In the genomic region with DNA sequence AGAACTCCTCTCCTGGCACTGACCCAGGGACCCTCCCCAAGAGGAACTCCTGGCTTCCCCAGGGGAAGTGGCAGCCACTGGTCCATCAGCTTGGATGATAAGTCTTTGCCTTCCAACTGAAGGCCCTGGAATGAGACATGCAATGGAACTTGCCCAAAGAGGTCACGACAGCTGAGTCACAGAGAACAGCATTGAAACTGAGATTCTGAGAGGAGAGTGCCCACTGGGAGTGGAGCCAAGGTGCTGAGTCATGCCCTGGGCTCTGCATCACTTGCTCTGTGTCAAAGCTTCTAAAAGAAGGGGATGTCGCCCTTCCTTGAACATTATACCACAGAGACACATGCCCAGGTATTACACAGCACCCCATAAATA, we compare ENCODE assay signal across 8 mouse cellular contexts.
A peak's percentile ranks its signal among the peaks of the same experiment; 100 is the strongest.
DNase-seq lines count a peak whose midpoint lies in the region; ATAC-seq lines count a peak whose summit lies in the region.

No protein-coding gene starts in this region.

- ATAC-seq in forebrain, embryonic 14.5 days, result peak; percentile 12; the same call in 1 of the 2 replicates
- ATAC-seq in forebrain, embryonic 12.5 days (ENCODE audit: low FRiP score), result no peak; the same call in 1 of the 2 replicates
- no peak for ATAC-seq in hindbrain, embryonic 12.5 days (ENCODE audit: low FRiP score)

- H3K9me3 ChIP-seq in forebrain, embryonic 14.5 days (replicated peaks; ENCODE audit: control insufficient read depth, low read length), result no peaks in the 10 kb centered on the region
- H3K9me3 ChIP-seq in forebrain, embryonic 12.5 days, result no peaks in the 10 kb centered on the region
- H3K9me3 ChIP-seq in hindbrain, embryonic 12.5 days (replicated peaks), result no peaks in the 10 kb centered on the region

- H3K4me1 ChIP-seq in forebrain, embryonic 14.5 days (ENCODE audit: control insufficient read depth, insufficient read depth, low read length), result no peaks in the 10 kb centered on the region
- 0 out of 2 replicates have a peak, but pooled peaks cover 7% of the 10 kb centered on the region for H3K4me1 ChIP-seq in forebrain, embryonic 12.5 days
- H3K4me1 ChIP-seq in brown adipose tissue, adult 24 weeks (ENCODE audit: control insufficient read depth, insufficient read depth, insufficient read length, low read length), result peaks cover 19% of the 10 kb centered on the region
- H3K4me1 ChIP-seq in hindbrain, embryonic 12.5 days, result peaks cover 8% of the 10 kb centered on the region; the same call in 1 of the 2 replicates

- no peak overlapping the region for H3K4me2 ChIP-seq in forebrain, embryonic 14.5 days (ENCODE audit: low read length)
- H3K4me2 ChIP-seq in forebrain, embryonic 12.5 days, result no peak overlapping the region
- H3K4me2 ChIP-seq in hindbrain, embryonic 12.5 days (replicated peaks), result no peak overlapping the region

- no peaks in the 10 kb centered on the region for H3K27me3 ChIP-seq in forebrain, embryonic 14.5 days (replicated peaks; ENCODE audit: control insufficient read depth, insufficient read depth, low read length)
- no peaks in the 10 kb centered on the region for H3K27me3 ChIP-seq in forebrain, embryonic 12.5 days
- no peaks in the 10 kb centered on the region for H3K27me3 ChIP-seq in hindbrain, embryonic 12.5 days

- intact Hi-C loops in left cerebral cortex, postnatal 4 days (cut with DNase I), result no loop called here

- H3K9ac ChIP-seq in forebrain, embryonic 14.5 days (ENCODE audit: low read length), result no peak overlapping the region
- no peak overlapping the region for H3K9ac ChIP-seq in forebrain, embryonic 12.5 days
- H3K9ac ChIP-seq in hindbrain, embryonic 12.5 days, result no peak overlapping the region

- peak; percentile 28 for DNase-seq in forebrain, embryonic 14.5 days (ENCODE audit: low spot score)
- DNase-seq in 3T3-L1 (ENCODE audit: low read depth, low spot score), result peak; percentile 99
- peak; percentile 56 to 81 for DNase-seq in heart, adult 9 months (ENCODE audit: low spot score in 2 of 2)
- DNase-seq in left cerebral cortex, postnatal 4 days, result peak; percentile 65
- DNase-seq in yolk sac, embryonic 10.5 days (ENCODE audit: low spot score), result no peak

- WGBS in forebrain, embryonic 14.5 days, result 61% methylated on average over 2 of the region's 2 CpGs
- 90% methylated on average over 2 of the region's 2 CpGs for WGBS in forebrain, embryonic 12.5 days
- WGBS in hindbrain, embryonic 12.5 days, result 83% methylated on average over 2 of the region's 2 CpGs

- H3K36me3 ChIP-seq in forebrain, embryonic 14.5 days (ENCODE audit: control insufficient read depth, insufficient read depth, low read length), result no peaks in the 10 kb centered on the region
- H3K36me3 ChIP-seq in forebrain, embryonic 12.5 days (replicated peaks), result no peaks in the 10 kb centered on the region
- H3K36me3 ChIP-seq in hindbrain, embryonic 12.5 days, result no peaks in the 10 kb centered on the region

- no peak overlapping the region for H3K27ac ChIP-seq in forebrain, embryonic 14.5 days (ENCODE audit: low read depth, low read length)
- no peak overlapping the region for H3K27ac ChIP-seq in forebrain, embryonic 12.5 days
- peak overlapping the region; percentile 90 for H3K27ac ChIP-seq in brown adipose tissue, adult 24 weeks (replicated peaks; ENCODE audit: low read depth, low read length)
- H3K27ac ChIP-seq in hindbrain, embryonic 12.5 days, result no peak overlapping the region

- H3K4me3 ChIP-seq in forebrain, embryonic 14.5 days (ENCODE audit: low read depth, low read length), result no peak overlapping the region
- H3K4me3 ChIP-seq in forebrain, embryonic 12.5 days (replicated peaks), result no peak overlapping the region
- H3K4me3 ChIP-seq in brown adipose tissue, adult 24 weeks (ENCODE audit: insufficient read depth, low read depth, low read length), result no peak overlapping the region
- H3K4me3 ChIP-seq in hindbrain, embryonic 12.5 days, result no peak overlapping the region
